Mouse (Mus musculus) myocyte (in vitro differentiated cells): Measurements from ENCODE around the gene Cacng5.

Source experiments
- POLR2A ChIP-seq: IDR thresholded peaks from one replicate; pipeline ENCODE4 v1.6.1; 2011; ENCODE audit warnings: low read depth, mild to moderate bottlenecking, control low read depth, moderate library complexity; ENCODE audit not compliant: insufficient read length
- SRF ChIP-seq: IDR thresholded peaks from one replicate; pipeline ENCODE4 v1.6.1; 2011; ENCODE audit warnings: low read depth; ENCODE audit not compliant: control insufficient read depth, insufficient read length
- TCF12 ChIP-seq: IDR thresholded peaks from one replicate; pipeline ENCODE4 v1.6.1; 2011; ENCODE audit warnings: mild to moderate bottlenecking, control low read depth; ENCODE audit not compliant: poor library complexity, insufficient read depth, severe bottlenecking

DNA sequence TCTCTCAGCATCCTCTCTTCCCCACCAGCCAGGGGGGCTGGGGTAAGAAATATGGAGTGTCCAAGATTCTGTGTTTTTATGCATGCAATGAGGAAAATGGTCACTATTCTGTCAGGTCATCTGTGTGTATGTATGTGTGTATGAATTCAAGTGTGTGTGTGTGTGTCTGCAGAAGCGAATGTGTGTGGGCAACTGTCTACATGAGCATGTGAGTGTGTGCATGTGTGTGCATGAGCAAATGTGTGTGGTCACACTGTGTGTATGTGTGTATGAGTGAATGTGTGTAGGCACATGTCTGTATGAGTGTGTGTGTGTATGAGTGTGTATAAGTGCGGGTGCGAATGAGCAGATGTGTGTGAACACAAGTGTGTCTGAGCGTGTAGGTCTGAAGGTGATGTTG is 55.0 kb downstream of the Cacng5 start:
- no peak for TF ChIP-seq SRF
- no peak for TF ChIP-seq POLR2A
- TF ChIP-seq TCF12 = no peak
